Mouse (Mus musculus) hindlimb bud, embryonic 11.5 days (tissue): ENCODE measurements around the gene Zfp618.

Experiments
- DNase-seq: peaks from one replicate; pipeline ENCODE4 v3.0.0-alpha.2; 2012; ENCODE audit warnings: low read depth, low spot score; ENCODE audit errors: extremely low spot score

The Zfp618 gene

GRCm38 (mm10) chr4:63027451-63027850 lies 62.1 kb downstream of the Zfp618 start:
- no peak for DNase-seq

DNA sequence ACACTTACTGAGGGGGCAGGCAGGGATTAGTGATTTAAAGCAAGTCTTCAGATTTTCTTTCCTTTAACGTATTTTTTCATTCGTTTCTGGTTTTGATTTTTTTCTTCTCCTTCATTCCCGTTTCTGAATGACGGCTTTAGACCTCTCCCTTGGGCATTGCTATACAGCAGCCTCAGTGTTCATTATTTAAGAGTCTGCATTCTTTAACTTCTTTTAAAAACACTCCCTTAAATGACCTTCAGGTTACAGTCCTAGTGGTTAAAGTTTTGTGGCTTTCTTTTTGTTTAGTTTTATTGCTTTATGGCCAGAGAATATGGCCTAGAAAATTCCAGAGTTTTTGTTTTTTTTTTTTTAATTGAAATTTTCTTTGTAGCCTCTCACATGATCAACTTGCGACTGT lies 64.8 kb downstream of the Zfp618 start:
- DNase-seq: no peak

DNA sequence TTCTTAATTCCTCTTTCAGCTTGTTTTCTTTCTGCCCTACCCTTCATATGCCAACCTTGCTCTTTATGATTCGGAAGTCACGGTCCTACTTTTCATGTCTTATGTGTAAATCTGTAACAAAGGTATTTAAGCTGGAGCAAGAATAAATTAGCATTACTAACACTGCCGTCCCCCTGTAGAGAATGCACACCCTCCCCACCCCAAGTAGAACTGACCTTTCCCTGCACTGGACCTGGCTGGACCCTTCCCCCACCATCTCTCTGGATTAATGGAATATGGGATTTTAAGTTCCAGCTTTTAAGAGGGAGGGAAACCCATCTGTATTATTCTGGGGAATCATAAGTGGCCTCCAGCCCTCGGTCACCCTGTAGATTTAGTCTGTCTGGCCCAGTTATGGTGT lies 65.9 kb downstream of the Zfp618 start:
- DNase-seq: no peak

DNA sequence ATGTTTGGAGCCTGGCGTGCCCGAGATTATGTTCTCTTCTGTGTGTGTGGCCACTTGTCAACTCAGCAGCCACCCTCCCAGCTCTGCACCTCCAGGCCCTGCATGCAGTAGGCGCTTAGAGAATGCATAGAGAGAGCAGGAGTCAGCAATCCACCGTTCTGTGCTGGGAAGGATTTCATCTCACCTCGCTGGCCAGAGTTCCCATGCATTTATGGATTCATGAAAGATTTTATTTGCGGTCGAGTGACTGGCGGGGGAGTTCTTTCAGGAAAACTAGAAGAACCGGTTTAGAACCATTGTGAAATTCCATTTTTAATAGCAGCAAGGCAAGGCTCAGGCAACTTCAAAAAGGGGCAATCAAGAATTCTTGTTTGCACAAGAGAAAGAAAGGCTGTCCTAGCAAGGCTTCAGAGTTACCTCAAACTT lies 67.2 kb downstream of the Zfp618 start:
- DNase-seq: no peak

GRCm38 (mm10) chr4:63033724-63034123 lies 68.4 kb downstream of the Zfp618 start:
- no peak for DNase-seq

- DNase-seq: no peak
Measured at GRCm38 (mm10) chr4:63035991-63036390, 70.6 kb downstream of the Zfp618 start.

GRCm38 (mm10) chr4:63036790-63037189 lies 71.4 kb downstream of the Zfp618 start:
- DNase-seq: no peak

GRCm38 (mm10) chr4:63037555-63037954 lies 72.2 kb downstream of the Zfp618 start:
- DNase-seq: no peak

DNA sequence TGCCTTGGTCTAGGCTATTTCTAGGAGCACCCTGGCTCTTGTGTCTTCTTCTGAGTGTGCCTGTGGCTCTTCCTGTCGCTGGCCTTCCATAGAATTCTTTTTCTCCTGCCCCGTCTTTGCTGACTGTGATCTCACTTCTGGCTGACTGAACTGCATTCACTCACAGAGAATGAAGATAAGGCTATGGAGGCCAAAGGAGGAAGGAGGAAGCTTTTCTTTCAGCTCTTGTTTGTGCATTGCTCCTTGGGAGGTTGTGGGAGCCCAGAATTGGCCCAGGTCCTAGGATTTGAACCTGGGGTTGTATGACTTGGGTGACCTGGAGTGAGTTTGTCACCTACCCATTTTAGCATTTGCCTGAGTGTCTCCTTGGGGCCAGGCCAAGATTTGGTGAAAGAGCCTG lies 72.9 kb downstream of the Zfp618 start:
- DNase-seq: no peak

- no peak for DNase-seq
Measured at GRCm38 (mm10) chr4:63038937-63039336, 73.6 kb downstream of the Zfp618 start.

DNA sequence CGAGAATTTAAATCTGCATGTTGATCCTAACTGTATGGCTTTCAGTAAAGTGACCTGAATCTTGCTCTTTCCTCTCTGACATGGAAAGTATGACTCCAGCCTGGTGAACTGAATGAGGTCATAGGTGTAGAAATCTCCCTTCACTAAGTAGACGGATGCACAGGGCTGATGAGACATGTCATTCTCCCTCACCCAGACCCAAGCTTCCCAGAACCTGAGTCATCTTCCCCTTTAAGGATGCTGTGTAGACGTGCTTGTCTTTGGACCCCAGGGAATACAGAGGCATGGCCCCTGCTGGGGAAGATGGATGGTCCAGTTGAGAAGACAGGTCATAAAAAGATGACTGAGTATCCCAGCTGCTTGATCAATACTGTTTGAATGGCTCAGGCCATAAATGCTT lies 83.2 kb downstream of the Zfp618 start:
- DNase-seq: no peak

GRCm38 (mm10) chr4:63049596-63050318 lies 84.4 kb downstream of the Zfp618 start:
- DNase-seq: no peak

DNA sequence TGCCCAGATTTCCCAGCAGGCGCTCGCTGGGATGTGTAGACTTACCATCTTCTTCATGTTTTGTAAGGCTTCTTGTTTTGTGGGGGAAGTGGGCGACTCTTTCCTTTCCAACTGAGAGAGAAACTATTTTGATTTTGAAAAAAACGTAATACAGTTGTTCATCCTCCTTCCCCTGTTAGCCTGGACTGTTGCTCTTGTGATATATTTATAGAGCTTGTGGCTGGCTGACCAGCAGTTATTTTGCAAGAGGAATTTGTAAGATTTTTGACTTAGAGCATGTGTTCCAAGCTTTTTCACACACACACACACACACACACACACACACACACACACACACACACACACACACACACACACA lies 84.9 kb downstream of the Zfp618 start:
- DNase-seq: no peak

GRCm38 (mm10) chr4:63050949-63051348 lies 85.6 kb downstream of the Zfp618 start:
- no peak for DNase-seq

DNA sequence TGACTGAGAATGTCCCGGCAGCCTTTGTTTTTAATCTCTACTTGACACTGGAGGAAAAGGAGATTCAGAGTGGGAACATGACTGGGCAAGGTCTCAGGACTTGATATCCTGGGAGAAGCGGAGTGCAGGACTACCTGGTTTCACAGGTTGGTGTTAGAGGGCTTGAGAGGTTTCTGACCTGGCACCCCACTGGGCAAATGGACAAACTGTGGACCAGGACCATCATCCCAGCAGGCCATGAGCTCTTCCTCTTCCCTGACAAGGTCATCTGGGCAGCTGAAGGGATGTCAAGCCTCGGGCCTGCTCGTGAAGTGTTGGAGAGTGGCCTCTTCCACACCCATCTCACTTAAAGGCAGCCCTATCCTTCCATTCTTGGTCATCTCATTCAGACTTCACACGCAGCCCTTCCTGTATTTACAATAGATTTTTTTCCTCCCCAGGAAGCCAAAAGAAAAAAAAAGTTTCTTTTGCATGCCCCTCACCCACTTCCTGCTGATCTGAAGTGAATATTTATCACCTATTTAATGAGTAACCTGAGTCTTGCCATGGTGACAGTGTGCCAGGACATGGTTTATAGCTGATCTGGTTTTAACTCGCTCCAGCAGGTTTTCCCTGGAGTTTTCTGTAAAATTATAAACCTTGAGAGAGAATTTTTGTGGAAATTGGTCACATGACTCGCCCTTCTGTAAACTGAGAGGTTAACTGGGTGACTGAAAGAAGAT lies 86.7 kb downstream of the Zfp618 start:
- peak; percentile 37 for DNase-seq

- no peak for DNase-seq
Measured at GRCm38 (mm10) chr4:63052662-63053033, 87.3 kb downstream of the Zfp618 start.

DNA sequence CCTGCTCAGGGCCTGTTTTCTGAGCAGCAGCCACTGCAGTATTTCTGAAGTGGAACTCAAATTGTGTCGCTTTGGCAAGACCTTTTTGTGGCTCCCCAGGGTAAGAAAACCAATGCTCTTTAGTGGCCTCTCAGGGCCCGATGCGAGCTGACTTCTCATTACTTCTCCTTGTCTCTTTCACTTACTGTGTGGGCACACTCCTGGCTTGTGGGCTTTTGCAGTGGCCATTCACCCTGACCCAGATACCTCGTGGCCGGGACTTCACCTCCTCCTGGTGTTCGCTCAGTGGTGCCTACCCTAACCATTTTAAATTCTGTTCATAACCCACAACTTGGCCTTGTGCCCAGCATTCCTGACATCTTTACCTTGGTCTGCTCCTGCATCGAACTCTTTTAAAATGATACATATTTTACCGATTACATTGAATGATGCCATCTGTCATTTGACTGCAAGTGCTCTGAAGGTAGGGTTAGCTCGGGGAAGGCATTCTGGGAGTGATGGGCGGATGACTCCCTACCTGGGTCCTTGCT lies 89.9 kb downstream of the Zfp618 start:
- no peak for DNase-seq

DNA sequence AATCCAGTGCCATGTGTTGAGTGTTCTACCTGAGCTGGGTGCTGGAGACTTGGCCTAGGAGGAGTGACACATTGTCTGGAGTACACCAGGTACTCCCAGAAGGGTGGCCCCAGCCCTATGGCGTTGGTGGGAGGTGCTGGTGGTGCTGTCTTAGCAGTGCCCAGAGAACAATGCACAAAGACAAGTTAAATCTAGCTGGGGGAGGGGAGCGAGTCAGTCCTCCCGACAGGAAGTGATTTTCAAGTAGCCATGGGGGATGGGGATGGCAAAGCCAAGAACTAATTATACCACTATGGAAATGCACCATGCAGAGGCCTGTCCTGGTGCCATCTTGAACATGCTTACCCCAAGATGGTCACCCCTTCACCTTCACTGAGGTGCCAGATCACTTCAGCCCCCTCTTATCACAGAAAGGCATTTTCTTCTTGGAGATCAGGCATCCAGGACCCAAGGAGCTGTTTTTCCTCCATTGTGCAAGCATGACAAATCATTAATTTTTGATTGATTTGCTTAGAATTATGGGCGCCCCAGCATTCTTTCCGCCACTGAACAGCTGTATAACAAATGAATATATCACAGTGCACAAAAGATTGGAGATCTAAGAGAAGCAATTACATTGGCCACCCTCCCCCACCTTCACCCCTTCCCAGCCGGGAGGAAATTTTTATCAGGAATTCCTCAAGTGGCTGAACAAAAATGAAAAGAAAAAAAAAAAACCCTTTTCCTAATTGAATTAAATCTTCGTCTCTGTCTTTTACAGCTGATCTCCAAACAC lies 91.5 kb downstream of the Zfp618 start:
- DNase-seq: peak; percentile 12

- DNase-seq: peak; percentile 10
Measured at GRCm38 (mm10) chr4:63057581-63057980, 92.2 kb downstream of the Zfp618 start.

- DNase-seq: no peak
Measured at GRCm38 (mm10) chr4:63058686-63059085, 93.3 kb downstream of the Zfp618 start.

DNA sequence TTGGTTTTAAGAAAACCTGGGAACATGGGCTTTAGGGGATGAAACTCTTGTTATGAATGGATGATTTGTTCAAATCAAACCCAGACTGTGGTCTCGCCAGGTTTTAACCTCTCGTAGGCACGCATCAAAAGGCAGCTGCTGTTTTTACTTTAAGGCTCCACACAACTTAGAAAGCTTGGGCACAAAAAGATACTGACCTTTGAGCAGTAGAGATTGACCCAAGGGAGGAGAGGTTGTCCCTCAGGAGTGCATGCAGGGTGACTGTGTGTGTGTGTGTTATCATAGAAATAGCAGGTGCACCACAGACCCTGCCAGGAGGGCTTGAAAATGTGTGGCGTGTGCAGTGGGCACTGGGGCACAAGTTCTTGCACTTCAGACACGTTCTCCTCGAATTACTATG lies 95.0 kb downstream of the Zfp618 start:
- DNase-seq: no peak

GRCm38 (mm10) chr4:63061411-63061810 lies 96.0 kb downstream of the Zfp618 start:
- DNase-seq: no peak
